Mouse (Mus musculus): ENCODE data around the gene Vps4b. TPM values are rescaled to one million over a fixed set of nuclear protein-coding genes. Genes with fewer than 3 reads are reported as not detected.

Vps4b gene
- 10 to 100 TPM; 21.7 to 24.0 TPM for total RNA-seq (2021)
- long read RNA-seq, experiment 1, full-length matches to known transcripts, result 21 of 22 reads
- long read RNA-seq, experiment 1, partial matches to known transcripts, result 1 of 22 reads
- long read RNA-seq, experiment 1, other reads (novel, unspliced or antisense), result 0 of 22 reads
- long read RNA-seq, experiment 2, full-length matches to known transcripts, result 25 of 25 reads
- long read RNA-seq, experiment 2, partial matches to known transcripts, result 0 of 25 reads
- long read RNA-seq, experiment 2, other reads (novel, unspliced or antisense), result 0 of 25 reads

- intact Hi-C loops (cut with DNase I; ENCODE audit: low total_unique reads), result loop anchor here (5.0 kb wide), 1 partner anchor 34 kb away; no protein-coding TSS in a partner anchor
- peak; percentile 90 for DNase-seq
Measured at GRCm38 (mm10) chr1:106796542-106796924, at the start of gene Vps4b. TSS of gene Vps4b (minus strand) at chr1:106796728.

- intact Hi-C loops (cut with DNase I; ENCODE audit: low total_unique reads), result no loop called here
- DNase-seq, result no peak
Measured at GRCm38 (mm10) chr1:106828784-106829183, 32.3 kb upstream of the Vps4b start.

GRCm38 (mm10) chr1:106822297-106822696 is 25.8 kb upstream of the Vps4b start:
- DNase-seq, result no peak
- intact Hi-C loops (cut with DNase I; ENCODE audit: low total_unique reads), result no loop called here

- intact Hi-C loops (cut with DNase I; ENCODE audit: low total_unique reads), result loop anchor here (10.0 kb wide), 1 partner anchor 394 kb away; no protein-coding TSS in a partner anchor
- DNase-seq, result no peak
Measured at GRCm38 (mm10) chr1:106818323-106818722, 21.8 kb upstream of the Vps4b start.

GRCm38 (mm10) chr1:106816766-106817165 is 20.2 kb upstream of the Vps4b start:
- intact Hi-C loops (cut with DNase I; ENCODE audit: low total_unique reads), result loop anchor here (10.0 kb wide), 1 partner anchor 392 kb away; no protein-coding TSS in a partner anchor
- DNase-seq, result no peak

- intact Hi-C loops (cut with DNase I; ENCODE audit: low total_unique reads), result loop anchor here (10.0 kb wide), 1 partner anchor 390 kb away; no protein-coding TSS in a partner anchor
- DNase-seq, result no peak
Measured at GRCm38 (mm10) chr1:106815265-106815664, 18.7 kb upstream of the Vps4b start.

DNA sequence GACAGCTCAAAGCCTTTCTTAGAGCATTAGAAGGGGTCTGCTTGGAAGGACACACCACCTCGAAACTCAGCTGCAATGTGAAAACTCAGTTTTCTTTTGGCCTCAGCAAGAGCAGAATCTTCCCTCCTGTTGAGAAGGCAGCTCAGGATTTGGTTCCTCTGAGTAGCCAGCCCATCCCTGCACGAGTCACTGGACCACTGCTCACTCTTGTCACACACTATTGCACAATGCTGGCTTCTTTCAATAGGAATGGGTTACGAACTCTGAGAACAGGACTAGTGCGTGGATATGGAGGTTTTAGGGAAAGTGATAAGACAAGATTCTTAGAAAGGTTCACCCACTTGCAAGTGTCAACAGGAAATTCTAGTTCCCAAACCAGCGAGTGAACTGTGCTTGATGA is 18.3 kb upstream of the Vps4b start:
- DNase-seq, result no peak
- intact Hi-C loops (cut with DNase I; ENCODE audit: low total_unique reads), result loop anchor here (10.0 kb wide), 1 partner anchor 390 kb away; no protein-coding TSS in a partner anchor

- DNase-seq, result no peak
- intact Hi-C loops (cut with DNase I; ENCODE audit: low total_unique reads), result loop anchor here (5.0 kb wide), 1 partner anchor 38 kb away; no protein-coding TSS in a partner anchor
Measured at GRCm38 (mm10) chr1:106799931-106800330, 3.4 kb upstream of the Vps4b start.

- DNase-seq, result no peak
- intact Hi-C loops (cut with DNase I; ENCODE audit: low total_unique reads), result loop anchor here (5.0 kb wide), 1 partner anchor 37 kb away; no protein-coding TSS in a partner anchor
Measured at GRCm38 (mm10) chr1:106799406-106799805, 2.9 kb upstream of the Vps4b start.

DNA sequence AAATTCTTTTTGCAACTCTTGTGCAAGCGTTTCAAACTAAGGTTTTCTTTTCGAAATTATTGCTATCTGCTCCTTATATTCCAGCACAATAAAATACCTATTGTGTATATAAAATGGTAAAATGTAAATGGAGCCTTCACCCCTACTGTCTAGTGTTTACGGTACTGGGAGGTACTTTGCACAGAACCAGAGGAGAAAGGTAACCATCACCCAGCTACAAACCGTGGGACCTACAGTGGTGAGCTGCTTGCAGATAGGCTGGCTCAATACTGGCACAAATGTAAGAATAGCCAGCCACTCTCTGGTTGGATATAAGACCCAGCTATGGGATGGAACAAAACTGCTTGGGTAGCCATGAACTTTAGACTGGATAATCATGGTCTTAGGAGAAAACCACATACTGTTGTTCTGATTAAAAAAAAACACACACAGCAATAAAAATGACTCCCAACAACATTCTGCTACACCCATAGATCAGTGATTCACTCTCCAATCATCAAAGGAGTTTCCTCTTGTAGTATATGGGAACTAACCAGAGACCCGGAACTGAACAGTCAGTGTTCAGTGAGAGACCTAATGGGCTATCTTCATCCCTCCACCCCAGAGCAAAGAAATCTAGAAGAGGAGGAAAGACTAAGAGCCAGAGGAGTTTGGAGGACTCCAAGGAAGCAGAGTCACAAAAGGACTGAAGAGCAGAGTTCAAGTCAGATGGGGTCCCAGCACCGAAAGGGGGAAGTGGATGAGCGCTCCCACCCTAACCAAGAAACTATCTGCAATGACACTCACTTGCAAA is 655 bp upstream of the Vps4b start:
- intact Hi-C loops (cut with DNase I; ENCODE audit: low total_unique reads), result loop anchor here (5.0 kb wide), 1 partner anchor 35 kb away; no protein-coding TSS in a partner anchor
- DNase-seq, result no peak

DNA sequence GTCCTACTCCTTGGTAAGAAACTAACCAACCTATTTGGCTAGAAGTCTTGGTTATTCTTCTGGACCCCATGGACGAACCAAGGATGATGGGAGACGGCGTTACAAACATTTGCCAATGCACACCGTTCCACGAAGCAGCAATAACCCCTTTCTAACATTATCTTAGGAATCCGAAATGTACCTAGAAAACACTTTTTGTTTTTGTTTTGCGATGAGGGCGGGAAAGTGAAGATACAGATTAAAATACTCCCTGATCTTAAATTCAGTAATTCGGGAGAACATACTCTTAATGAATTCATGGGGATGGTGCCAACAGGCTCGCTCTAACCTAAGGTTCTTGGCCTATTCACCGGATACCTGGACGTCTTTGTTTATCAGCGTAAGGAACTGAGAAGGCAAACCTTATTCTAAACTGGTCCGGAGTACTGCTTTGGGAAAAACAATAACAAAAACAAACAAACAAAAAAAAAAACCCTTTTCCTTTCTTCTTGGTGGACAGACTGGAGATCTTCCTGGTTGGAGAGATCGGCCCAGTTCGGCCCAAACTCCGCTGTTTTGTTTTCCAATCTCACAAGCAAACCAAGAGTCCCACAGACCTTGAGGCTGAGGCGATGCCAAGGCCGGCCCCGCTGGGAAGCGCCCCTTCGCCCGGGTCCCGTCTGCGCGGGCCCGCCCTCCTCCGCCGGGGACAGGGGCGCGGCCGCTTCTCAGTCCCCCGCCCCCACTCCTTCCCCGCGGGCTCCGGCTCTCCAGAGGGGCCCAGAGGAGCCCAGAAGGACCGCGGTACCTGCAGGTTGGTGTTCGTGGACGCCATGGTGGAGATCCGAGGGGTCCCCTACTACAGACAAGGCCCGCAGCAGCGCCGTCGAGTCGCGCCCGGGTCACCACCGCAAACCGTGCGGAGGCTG is 640 bp downstream of the Vps4b start:
- DNase-seq, result peak; percentile 67
- intact Hi-C loops (cut with DNase I; ENCODE audit: low total_unique reads), result loop anchor here (5.0 kb wide), 1 partner anchor 34 kb away; no protein-coding TSS in a partner anchor

GRCm38 (mm10) chr1:106774896-106775295 is 21.6 kb downstream of the Vps4b start:
- DNase-seq, result no peak
- intact Hi-C loops (cut with DNase I; ENCODE audit: low total_unique reads), result no loop called here

DNA sequence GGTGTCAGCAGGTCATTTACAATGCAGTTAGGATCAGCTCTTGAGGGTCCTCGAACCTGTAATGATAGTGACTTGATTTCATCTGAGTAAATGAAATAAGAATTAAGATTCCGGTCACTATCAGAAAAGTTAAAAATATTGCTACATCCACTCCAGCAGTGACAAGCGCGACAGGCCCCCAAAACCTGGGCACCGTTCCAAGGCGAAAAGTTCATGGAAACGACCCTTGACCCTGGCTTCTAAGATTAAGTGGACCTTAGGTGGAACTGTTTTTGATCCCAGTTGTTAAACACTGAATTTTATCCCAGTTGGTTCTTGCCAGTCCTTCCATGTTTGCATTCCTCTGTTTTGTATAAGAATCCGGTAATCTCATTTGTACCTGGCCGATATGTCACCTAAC is 22.4 kb downstream of the Vps4b start:
- intact Hi-C loops (cut with DNase I; ENCODE audit: low total_unique reads), result no loop called here

GRCm38 (mm10) chr1:106768773-106769172 is 27.8 kb downstream of the Vps4b start:
- intact Hi-C loops (cut with DNase I; ENCODE audit: low total_unique reads), result no loop called here
- DNase-seq, result no peak

More for the DNA sequence above, 22.4 kb downstream of the Vps4b start:
- DNase-seq, result no peak

GRCm38 (mm10) chr1:106765771-106766170 is 30.8 kb downstream of the Vps4b start:
- intact Hi-C loops (cut with DNase I; ENCODE audit: low total_unique reads), result no loop called here

GRCm38 (mm10) chr1:106764846-106765245 is 31.7 kb downstream of the Vps4b start:
- DNase-seq, result no peak
- intact Hi-C loops (cut with DNase I; ENCODE audit: low total_unique reads), result loop anchor here (5.0 kb wide), 1 partner anchor 32 kb away; the partner anchor contains the start of gene Vps4b

More at GRCm38 (mm10) chr1:106765771-106766170, 30.8 kb downstream of the Vps4b start:
- DNase-seq, result no peak

GRCm38 (mm10) chr1:106764281-106764680 is 32.2 kb downstream of the Vps4b start:
- DNase-seq, result no peak
- intact Hi-C loops (cut with DNase I; ENCODE audit: low total_unique reads), result loop anchor here (5.0 kb wide), 1 partner anchor 33 kb away; the partner anchor contains the start of gene Vps4b

DNA sequence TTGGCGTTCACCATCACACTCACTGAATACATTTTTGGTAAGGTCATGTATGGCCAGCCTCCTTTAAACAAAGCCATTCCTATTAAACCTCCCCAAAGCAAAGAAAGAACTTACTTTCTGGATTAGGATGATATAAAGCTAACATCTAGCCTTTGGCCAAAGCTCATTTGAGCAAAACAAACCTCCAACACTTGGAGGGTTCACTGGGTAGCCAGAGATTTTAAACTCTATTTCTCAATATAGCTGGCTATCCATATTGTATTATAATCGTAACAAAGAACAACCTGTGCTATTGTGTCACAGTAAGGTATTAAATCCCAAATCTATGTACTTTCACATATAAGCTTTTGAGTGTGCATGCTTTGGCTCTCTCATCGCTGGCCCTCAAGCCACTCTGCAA is 35.8 kb downstream of the Vps4b start:
- intact Hi-C loops (cut with DNase I; ENCODE audit: low total_unique reads), result loop anchor here (5.0 kb wide), 1 partner anchor 37 kb away; the partner anchor contains the start of gene Vps4b
- DNase-seq, result no peak

Measured in gastrocnemius, postnatal 14 days (tissue).